Mouse (Mus musculus): ENCODE data around the gene Ctsd.

Gene Ctsd

GRCm38 (mm10) chr7:142400112-142400749 is 12.4 kb upstream of the Ctsd start:
- no peak for DNase-seq (ENCODE audit: inconsistent ontology term)

GRCm38 (mm10) chr7:142399250-142399649 is 11.4 kb upstream of the Ctsd start:
- DNase-seq (ENCODE audit: inconsistent ontology term), result no peak

- no peak for DNase-seq (ENCODE audit: inconsistent ontology term)
Measured at GRCm38 (mm10) chr7:142398052-142398451, 10.2 kb upstream of the Ctsd start.

- DNase-seq (ENCODE audit: inconsistent ontology term), result no peak
Measured at GRCm38 (mm10) chr7:142396611-142397010, 8.8 kb upstream of the Ctsd start.

- no peak for DNase-seq (ENCODE audit: inconsistent ontology term)
Measured at GRCm38 (mm10) chr7:142395472-142395871, 7.6 kb upstream of the Ctsd start.

- DNase-seq (ENCODE audit: inconsistent ontology term), result no peak
Measured at GRCm38 (mm10) chr7:142394261-142395190, 6.7 kb upstream of the Ctsd start.

- peak; percentile 83 for DNase-seq (ENCODE audit: inconsistent ontology term)
Measured at GRCm38 (mm10) chr7:142393191-142393590, 5.4 kb upstream of the Ctsd start.

- DNase-seq (ENCODE audit: inconsistent ontology term), result no peak
Measured at GRCm38 (mm10) chr7:142391609-142392008, 3.8 kb upstream of the Ctsd start.

- no peak for DNase-seq (ENCODE audit: inconsistent ontology term)
Measured at GRCm38 (mm10) chr7:142391108-142391507, 3.3 kb upstream of the Ctsd start.

- no peak for DNase-seq (ENCODE audit: inconsistent ontology term)
Measured at GRCm38 (mm10) chr7:142389961-142390650, 2.3 kb upstream of the Ctsd start.

GRCm38 (mm10) chr7:142388740-142389139 is 902 bp upstream of the Ctsd start:
- DNase-seq (ENCODE audit: inconsistent ontology term), result no peak

GRCm38 (mm10) chr7:142388198-142388597 is 360 bp upstream of the Ctsd start:
- DNase-seq (ENCODE audit: inconsistent ontology term), result no peak

- DNase-seq (ENCODE audit: inconsistent ontology term), result no peak
Measured at GRCm38 (mm10) chr7:142386621-142387201, 1.1 kb downstream of the Ctsd start.

- DNase-seq (ENCODE audit: inconsistent ontology term), result no peak
Measured at GRCm38 (mm10) chr7:142385742-142386403, 2.0 kb downstream of the Ctsd start.

- no peak for DNase-seq (ENCODE audit: inconsistent ontology term)
Measured at GRCm38 (mm10) chr7:142384306-142384705, 3.5 kb downstream of the Ctsd start.

- no peak for DNase-seq (ENCODE audit: inconsistent ontology term)
Measured at GRCm38 (mm10) chr7:142382567-142382966, 5.3 kb downstream of the Ctsd start, which contains the start of gene Gm49369. Gm49369 (minus strand) TSS chr7:142382667.

GRCm38 (mm10) chr7:142381175-142381574 is 6.7 kb downstream of the Ctsd start:
- DNase-seq (ENCODE audit: inconsistent ontology term), result no peak

GRCm38 (mm10) chr7:142379186-142379585 is 8.7 kb downstream of the Ctsd start:
- DNase-seq (ENCODE audit: inconsistent ontology term), result no peak

GRCm38 (mm10) chr7:142377233-142377925 is 10.5 kb downstream of the Ctsd start:
- no peak for DNase-seq (ENCODE audit: inconsistent ontology term)

- DNase-seq (ENCODE audit: inconsistent ontology term), result no peak
Measured at GRCm38 (mm10) chr7:142376096-142376495, 11.7 kb downstream of the Ctsd start.

- DNase-seq (ENCODE audit: inconsistent ontology term), result peak; percentile 90
Measured at GRCm38 (mm10) chr7:142375261-142375724, 12.5 kb downstream of the Ctsd start.
